Mouse (Mus musculus): ENCODE data around the gene Pip5k1c.
A peak's percentile ranks its signal among the peaks of the same experiment; 100 is the strongest.

Gene Pip5k1c

GRCm38 (mm10) chr10:81284189-81284588, 8.6 kb upstream of the Pip5k1c start:
- DNase-seq (ENCODE audit: low read depth, low spot score): no peak

GRCm38 (mm10) chr10:81284719-81285118, 8.0 kb upstream of the Pip5k1c start:
- DNase-seq (ENCODE audit: low read depth, low spot score): no peak

- no peak for DNase-seq (ENCODE audit: low read depth, low spot score)
These were observed 6.9 kb upstream of the Pip5k1c start for GRCm38 (mm10) chr10:81285694-81286450.

- DNase-seq (ENCODE audit: low read depth, low spot score): no peak
These were observed 6.2 kb upstream of the Pip5k1c start for GRCm38 (mm10) chr10:81286586-81286985.

- no peak for DNase-seq (ENCODE audit: low read depth, low spot score)
These were observed 5.1 kb upstream of the Pip5k1c start for GRCm38 (mm10) chr10:81287513-81288157.

GRCm38 (mm10) chr10:81288601-81289000, 4.2 kb upstream of the Pip5k1c start:
- no peak for DNase-seq (ENCODE audit: low read depth, low spot score)

- no peak for DNase-seq (ENCODE audit: low read depth, low spot score)
These were observed 3.5 kb upstream of the Pip5k1c start for GRCm38 (mm10) chr10:81289278-81289677.

- DNase-seq (ENCODE audit: low read depth, low spot score): no peak
These were observed 3.0 kb upstream of the Pip5k1c start for GRCm38 (mm10) chr10:81289811-81290210.

- DNase-seq (ENCODE audit: low read depth, low spot score): no peak
These were observed 1.9 kb upstream of the Pip5k1c start for GRCm38 (mm10) chr10:81290698-81291460.

GRCm38 (mm10) chr10:81291511-81292104, 1.2 kb upstream of the Pip5k1c start, which contains the start of gene Tjp3:
Gene Tjp3 (minus strand): TSS chr10:81291581.
- DNase-seq (ENCODE audit: low read depth, low spot score): no peak

- DNase-seq (ENCODE audit: low read depth, low spot score): peak; percentile 63
These were observed 719 bp downstream of the Pip5k1c start for GRCm38 (mm10) chr10:81293334-81294030.

- DNase-seq (ENCODE audit: low read depth, low spot score): no peak
These were observed 1.7 kb downstream of the Pip5k1c start for GRCm38 (mm10) chr10:81294442-81294841.

- peak; percentile 67 for DNase-seq (ENCODE audit: low read depth, low spot score)
These were observed 2.4 kb downstream of the Pip5k1c start for GRCm38 (mm10) chr10:81295185-81295584.

GRCm38 (mm10) chr10:81297246-81297645, 4.5 kb downstream of the Pip5k1c start:
- DNase-seq (ENCODE audit: low read depth, low spot score): no peak

GRCm38 (mm10) chr10:81297845-81298244, 5.1 kb downstream of the Pip5k1c start:
- no peak for DNase-seq (ENCODE audit: low read depth, low spot score)

GRCm38 (mm10) chr10:81298369-81299100, 5.8 kb downstream of the Pip5k1c start:
- peak; percentile 83 for DNase-seq (ENCODE audit: low read depth, low spot score)

- DNase-seq (ENCODE audit: low read depth, low spot score): no peak
These were observed 7.0 kb downstream of the Pip5k1c start for GRCm38 (mm10) chr10:81299585-81300351.

- no peak for DNase-seq (ENCODE audit: low read depth, low spot score)
These were observed 7.7 kb downstream of the Pip5k1c start for GRCm38 (mm10) chr10:81300352-81300907.

GRCm38 (mm10) chr10:81301321-81301720, 8.6 kb downstream of the Pip5k1c start:
- no peak for DNase-seq (ENCODE audit: low read depth, low spot score)

- DNase-seq (ENCODE audit: low read depth, low spot score): no peak
These were observed 9.5 kb downstream of the Pip5k1c start for GRCm38 (mm10) chr10:81302288-81302687.
